ENCODE assay signal across 8 mouse cellular contexts in the genomic region with DNA sequence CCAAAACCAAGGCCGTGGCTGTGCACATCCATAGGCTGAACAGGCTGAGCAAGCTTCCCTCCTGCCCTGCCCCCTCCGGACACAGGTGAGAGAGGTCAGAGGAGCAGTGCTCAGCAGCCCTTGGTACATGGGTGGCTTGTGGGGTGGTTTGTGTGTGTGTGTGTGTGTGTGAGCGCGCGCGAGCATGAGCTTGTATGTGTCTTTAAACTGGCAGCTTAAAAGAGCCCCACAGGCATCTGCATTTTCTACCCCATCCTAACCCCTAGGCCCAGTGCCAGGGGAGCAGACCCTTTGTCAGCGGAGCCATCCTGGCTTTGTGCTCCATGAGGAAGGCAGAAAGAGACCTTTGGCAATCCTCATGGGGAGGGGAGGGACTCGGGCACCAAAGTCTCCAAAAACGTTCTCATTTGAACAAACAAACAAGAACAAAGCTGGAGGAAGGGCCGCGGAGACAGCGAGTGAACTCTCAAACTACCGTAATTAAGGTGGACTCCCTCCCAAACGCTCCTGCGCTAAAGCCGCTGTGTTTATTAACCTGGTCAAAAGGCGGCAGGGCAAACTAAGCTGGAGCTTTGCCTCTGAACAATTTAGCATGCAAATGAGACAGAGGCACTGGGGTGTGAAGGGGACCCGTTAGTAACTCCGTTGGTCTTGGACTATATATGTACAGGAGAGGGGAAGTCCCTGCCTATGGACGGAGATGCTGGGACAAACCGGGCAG. TPM values are rescaled to one million over a fixed set of nuclear protein-coding genes. Genes with fewer than 3 reads are reported as not detected.
DNase-seq lines count a peak whose midpoint lies in the region; ATAC-seq and TF ChIP-seq lines count a peak whose summit lies in the region.

No protein-coding gene starts in this region.

- TF ChIP-seq POLR2A in limb, embryonic 14.5 days (IDR thresholded peaks at IDR 0.05; ENCODE audit: borderline replicate concordance, extremely low read depth, insufficient read depth, insufficient read length): no peak

- peak overlapping the region; percentile 42 for H3K4me3 ChIP-seq in lung, embryonic 15.5 days
- H3K4me3 ChIP-seq in embryonic facial prominence, embryonic 11.5 days (ENCODE audit: low read depth, low read length): peak overlapping the region; percentile 34
- peak overlapping the region; percentile 29 for H3K4me3 ChIP-seq in hindbrain, embryonic 11.5 days (ENCODE audit: low read depth, low read length)
- peak overlapping the region; percentile 42 for H3K4me3 ChIP-seq in limb, embryonic 14.5 days (replicated peaks; ENCODE audit: low read length)
- H3K4me3 ChIP-seq in neural tube, embryonic 11.5 days (ENCODE audit: low read depth, low read length): peak overlapping the region; percentile 29

- H3K36me3 ChIP-seq in lung, embryonic 15.5 days: no peaks in the 10 kb centered on the region
- H3K36me3 ChIP-seq in embryonic facial prominence, embryonic 11.5 days (replicated peaks; ENCODE audit: control insufficient read depth, insufficient read depth, low read depth, low read length): no peaks in the 10 kb centered on the region
- no peaks in the 10 kb centered on the region for H3K36me3 ChIP-seq in hindbrain, embryonic 11.5 days (ENCODE audit: control insufficient read depth, insufficient read depth, low read length)
- H3K36me3 ChIP-seq in limb, embryonic 14.5 days (ENCODE audit: control insufficient read depth, insufficient read depth, low read length): no peaks in the 10 kb centered on the region
- no peaks in the 10 kb centered on the region for H3K36me3 ChIP-seq in neural tube, embryonic 11.5 days (ENCODE audit: control insufficient read depth, insufficient read depth, low read length)

- peaks cover 18% of the 10 kb centered on the region for H3K4me1 ChIP-seq in lung, embryonic 15.5 days
- H3K4me1 ChIP-seq in embryonic facial prominence, embryonic 11.5 days (ENCODE audit: control insufficient read depth, insufficient read depth, low read length): 0 out of 2 replicates have a peak, but pooled peaks cover 6% of the 10 kb centered on the region
- H3K4me1 ChIP-seq in hindbrain, embryonic 11.5 days (replicated peaks; ENCODE audit: control insufficient read depth, insufficient read depth, low read length): peaks cover 11% of the 10 kb centered on the region; the same call in 1 of the 2 replicates
- H3K4me1 ChIP-seq in limb, embryonic 14.5 days (ENCODE audit: control insufficient read depth, insufficient read depth, low read length): peaks cover 20% of the 10 kb centered on the region
- peaks cover 18% of the 10 kb centered on the region for H3K4me1 ChIP-seq in neural tube, embryonic 11.5 days (ENCODE audit: control insufficient read depth, insufficient read depth, low read length)

- DNase-seq in lung, adult 18-20 months: no peak
- DNase-seq in embryonic facial prominence, embryonic 11.5 days (ENCODE audit: low spot score): peak; percentile 10
- DNase-seq in hindbrain, embryonic 11.5 days (ENCODE audit: low spot score): peak; percentile 58
- DNase-seq in limb, embryonic 14.5 days (ENCODE audit: low spot score): no peak
- peak; percentile 17 for DNase-seq in neural tube, embryonic 11.5 days (ENCODE audit: low spot score)
- peak; percentile 71 for DNase-seq in thymus, postnatal 4 days
- no peak for DNase-seq in left cerebral cortex, adult 11 months (ENCODE audit: low spot score)

- H3K4me2 ChIP-seq in lung, embryonic 15.5 days: peak overlapping the region; percentile 92
- H3K4me2 ChIP-seq in embryonic facial prominence, embryonic 11.5 days (ENCODE audit: low read depth, low read length): peak overlapping the region; percentile 75
- peak overlapping the region; percentile 63 for H3K4me2 ChIP-seq in hindbrain, embryonic 11.5 days (replicated peaks; ENCODE audit: low read depth, low read length)
- peak overlapping the region; percentile 95 for H3K4me2 ChIP-seq in limb, embryonic 14.5 days (replicated peaks; ENCODE audit: low read depth, low read length, severe bottlenecking)
- H3K4me2 ChIP-seq in neural tube, embryonic 11.5 days (ENCODE audit: low read depth): peak overlapping the region; percentile 78

- no peak overlapping the region for H3K9ac ChIP-seq in lung, embryonic 15.5 days
- peak overlapping the region; percentile 43 for H3K9ac ChIP-seq in embryonic facial prominence, embryonic 11.5 days (replicated peaks; ENCODE audit: low read length)
- H3K9ac ChIP-seq in hindbrain, embryonic 11.5 days (ENCODE audit: low read depth, low read length): peak overlapping the region; percentile 0; the same call in 1 of the 2 replicates
- H3K9ac ChIP-seq in limb, embryonic 14.5 days (ENCODE audit: low read depth, low read length, severe bottlenecking): peak overlapping the region; percentile 48
- peak overlapping the region; percentile 45 for H3K9ac ChIP-seq in neural tube, embryonic 11.5 days (ENCODE audit: low read length)

- ATAC-seq in lung, embryonic 15.5 days (ENCODE audit: borderline replicate concordance, extremely low read depth, low FRiP score, low TSS enrichment): peak; percentile 21; the same call in 1 of the 2 replicates
- ATAC-seq in embryonic facial prominence, embryonic 11.5 days (replicated peaks; ENCODE audit: insufficient number of reproducible peaks, low FRiP score, low TSS enrichment, low read depth): peak; percentile 19
- peak; percentile 66 for ATAC-seq in hindbrain, embryonic 11.5 days (ENCODE audit: low FRiP score)
- no peak for ATAC-seq in limb, embryonic 14.5 days (ENCODE audit: low FRiP score, low read depth)
- peak; percentile 54; the same call in 1 of the 2 replicates for ATAC-seq in neural tube, embryonic 11.5 days (ENCODE audit: insufficient read depth, low FRiP score, low TSS enrichment)

- 7% methylated on average over 21 of the region's 21 CpGs for WGBS in lung, embryonic 15.5 days
- 4% methylated on average over 21 of the region's 21 CpGs for WGBS in embryonic facial prominence, embryonic 11.5 days
- WGBS in hindbrain, embryonic 11.5 days: 5% methylated on average over 21 of the region's 21 CpGs
- WGBS in limb, embryonic 14.5 days: 4% methylated on average over 21 of the region's 21 CpGs
- 3% methylated on average over 19 of the region's 21 CpGs for WGBS in neural tube, embryonic 11.5 days

- no peaks in the 10 kb centered on the region for H3K27me3 ChIP-seq in lung, embryonic 15.5 days
- H3K27me3 ChIP-seq in embryonic facial prominence, embryonic 11.5 days (ENCODE audit: control insufficient read depth, insufficient read depth, low read length): 0 out of 2 replicates have a peak, but pooled peaks cover 3% of the 10 kb centered on the region
- H3K27me3 ChIP-seq in hindbrain, embryonic 11.5 days (ENCODE audit: control insufficient read depth, insufficient read depth, low read length): no peaks in the 10 kb centered on the region; the same call in 1 of the 2 replicates
- H3K27me3 ChIP-seq in limb, embryonic 14.5 days (ENCODE audit: control insufficient read depth, insufficient read depth, low read length): no peaks in the 10 kb centered on the region
- no peaks in the 10 kb centered on the region for H3K27me3 ChIP-seq in neural tube, embryonic 11.5 days (ENCODE audit: control insufficient read depth, insufficient read depth, low read length)

- no peaks in the 10 kb centered on the region for H3K9me3 ChIP-seq in lung, embryonic 15.5 days
- H3K9me3 ChIP-seq in embryonic facial prominence, embryonic 11.5 days (replicated peaks; ENCODE audit: control insufficient read depth, low read length): no peaks in the 10 kb centered on the region
- H3K9me3 ChIP-seq in hindbrain, embryonic 11.5 days (ENCODE audit: control insufficient read depth, low read length): no peaks in the 10 kb centered on the region
- H3K9me3 ChIP-seq in limb, embryonic 14.5 days (ENCODE audit: control insufficient read depth, low read length): no peaks in the 10 kb centered on the region
- no peaks in the 10 kb centered on the region for H3K9me3 ChIP-seq in neural tube, embryonic 11.5 days (ENCODE audit: control insufficient read depth, low read length)

- H3K27ac ChIP-seq in lung, embryonic 15.5 days: no peak overlapping the region
- no peak overlapping the region for H3K27ac ChIP-seq in embryonic facial prominence, embryonic 11.5 days (replicated peaks; ENCODE audit: low read depth, low read length)
- peak overlapping the region; percentile 56 for H3K27ac ChIP-seq in hindbrain, embryonic 11.5 days (ENCODE audit: low read depth, low read length)
- no peak overlapping the region for H3K27ac ChIP-seq in limb, embryonic 14.5 days (replicated peaks; ENCODE audit: low read depth, low read length)
- H3K27ac ChIP-seq in neural tube, embryonic 11.5 days (ENCODE audit: low read depth, low read length): peak overlapping the region; percentile 64

RNA-seq across cellular contexts. Expression of a gene that starts 48.2 kb away (rescaled TPM):
- 16.7 and 17.3 TPM in 2 replicates for polyA plus RNA-seq in lung, embryonic 15.5 days (2015; fragmentation: Nextera tagmentation; extraction: Ambion mirVana)
- polyA plus RNA-seq in embryonic facial prominence, embryonic 11.5 days (2014; fragmentation: Nextera tagmentation; extraction: Ambion mirVana): 13.3 and 14.2 TPM in 2 replicates
- polyA plus RNA-seq in hindbrain, embryonic 11.5 days (2014; fragmentation: Nextera tagmentation; extraction: Ambion mirVana): 12.9 and 13.8 TPM in 2 replicates
- polyA plus RNA-seq in limb, embryonic 14.5 days (2012; rRNA removed): 25.2 and 30.3 TPM in 2 replicates
- 10.6 and 12.5 TPM in 2 replicates for polyA plus RNA-seq in limb, embryonic 14.5 days (2014; fragmentation: Nextera tagmentation; extraction: Ambion mirVana)
- 15.7 and 16.8 TPM in 2 replicates for polyA plus RNA-seq in neural tube, embryonic 11.5 days (2014; fragmentation: Nextera tagmentation; extraction: Ambion mirVana)

Comparison
In these comparisons a context has a peak if more than half of its experiments do, and no peak if none do; other contexts are left out.
1. H3K27ac ChIP-seq: peak in hindbrain, embryonic 11.5 days (single experiment) and neural tube, embryonic 11.5 days (single experiment); none in lung, embryonic 15.5 days (single experiment), embryonic facial prominence, embryonic 11.5 days (single experiment) and limb, embryonic 14.5 days (single experiment).
2. DNase-seq: peak in embryonic facial prominence, embryonic 11.5 days (single experiment), hindbrain, embryonic 11.5 days (single experiment), neural tube, embryonic 11.5 days (single experiment) and thymus, postnatal 4 days (single experiment); none in lung, adult 18-20 months (0 of 2), limb, embryonic 14.5 days (single experiment) and left cerebral cortex, adult 11 months (single experiment).
3. Peak in every context shown above with its lines, with median percentiles within 50 percentile points of each other: H3K4me2 ChIP-seq and H3K4me3 ChIP-seq.